Mouse (Mus musculus) midbrain, embryonic 11.5 days (tissue): ENCODE data around the gene Klk10. TPM values are rescaled to one million over a fixed set of nuclear protein-coding genes. Genes with fewer than 3 reads are reported as not detected.

Experiments
- ATAC-seq: fragments of 200-750 bp; cut with Nextera tagmentation; 2 replicates; pipeline ENCODE4 v1.8.0; 2017; ENCODE audit warnings: moderate TSS enrichment, moderate library complexity; ENCODE audit not compliant: low FRiP score
- DNase-seq: peaks from one replicate; pipeline ENCODE4 v3.0.0; 2015; ENCODE audit warnings: low spot score; ENCODE audit errors: missing footprints
- H3K27ac ChIP-seq: fragments of 300-500 bp; sonication (generic); 2 replicates; pipeline ENCODE4 v1.5.1; 2014; ENCODE audit warnings: low read depth, low read length
- H3K27me3 ChIP-seq: fragments of 300-500 bp; sonication (generic); 2 replicates; pipeline ENCODE4 v1.6.1; 2014; ENCODE audit warnings: mild to moderate bottlenecking, low read length, moderate library complexity, mixed read lengths; ENCODE audit not compliant: control insufficient read depth, insufficient read depth
- H3K36me3 ChIP-seq: fragments of 300-500 bp; sonication (generic); 2 replicates; pipeline ENCODE4 v1.6.1; 2014; ENCODE audit warnings: mild to moderate bottlenecking, low read length, moderate library complexity, mixed read lengths; ENCODE audit not compliant: control insufficient read depth, insufficient read depth
- H3K4me1 ChIP-seq: fragments of 300-500 bp; sonication (generic); 2 replicates; pipeline ENCODE4 v1.6.1; 2014; ENCODE audit warnings: low read length; ENCODE audit not compliant: control insufficient read depth, insufficient read depth
- H3K4me2 ChIP-seq: fragments of 300-500 bp; sonication (generic); 2 replicates; pipeline ENCODE4 v1.6.1; 2014; ENCODE audit warnings: mild to moderate bottlenecking, moderate library complexity
- H3K4me3 ChIP-seq: fragments of 300-500 bp; sonication (generic); 2 replicates; pipeline ENCODE4 v1.5.1; 2014; ENCODE audit warnings: low read depth, low read length
- H3K9ac ChIP-seq: fragments of 300-500 bp; sonication (generic); 2 replicates; pipeline ENCODE4 v1.6.1; 2014; ENCODE audit warnings: low read length
- H3K9me3 ChIP-seq: fragments of 300-500 bp; sonication (generic); 2 replicates; pipeline ENCODE4 v1.6.1; 2016; ENCODE audit warnings: low read length; ENCODE audit not compliant: control insufficient read depth
- WGBS: fragments of 180-500 bp; shearing (Covaris S2); extraction: QIAGEN DNeasy Blood & Tissue Kit; methylation state at CpG from one replicate; pipeline ENCODE4 v1.1.7; 2014; 5-methylcytosine and 5-hydroxymethylcytosine counted together
- polyA plus RNA-seq: library from polyadenylated mRNA; unstranded; fragments of >200 nt; fragmentation: Nextera tagmentation; extraction: Ambion mirVana; gene quantifications from 2 replicates; pipeline ENCODE4 v1.2.1, GENCODE M21; 2014

Gene Klk10
- 0.19 and 0.29 TPM in 2 replicates for polyA plus RNA-seq

- H3K27me3 ChIP-seq, result no peaks in the 10 kb centered on the region
- DNase-seq, result no peak
- no peak for ATAC-seq
- H3K4me2 ChIP-seq, result no peak within 1 kb of the TSS
- no peaks in the 10 kb centered on the region for H3K36me3 ChIP-seq
- 52% methylated on average over 4 of the region's 5 CpGs for WGBS
- no peak within 1 kb of the TSS for H3K4me3 ChIP-seq
- H3K27ac ChIP-seq, result no peak within 1 kb of the TSS
- no peaks in the 10 kb centered on the region for H3K9me3 ChIP-seq
- no peaks in the 10 kb centered on the region; the same call in 1 of the 2 replicates for H3K4me1 ChIP-seq
- no peak within 1 kb of the TSS for H3K9ac ChIP-seq
These were observed at the start of gene Klk10 for GRCm38 (mm10) chr7:43780746-43781145. Gene Klk10, plus strand, starts transcription at chr7:43781035.

GRCm38 (mm10) chr7:43747788-43748187 is 33.0 kb upstream of the Klk10 start:
- DNase-seq (no peak), ATAC-seq (no peak)
- WGBS, result 52% methylated on average over 1 of the region's 1 CpGs
- Histone ChIP-seq H3K36me3 (no peaks in the 10 kb centered on the region), H3K9ac (no peak overlapping the region), H3K27me3 (no peaks in the 10 kb centered on the region), H3K9me3 (no peaks in the 10 kb centered on the region), H3K27ac (no peak overlapping the region), H3K4me3 (no peak overlapping the region), H3K4me1 (no peaks in the 10 kb centered on the region), H3K4me2 (no peak overlapping the region)

GRCm38 (mm10) chr7:43752806-43753205 is 28.0 kb upstream of the Klk10 start:
- Histone ChIP-seq H3K9ac (no peak overlapping the region), H3K4me2 (no peak overlapping the region), H3K27ac (no peak overlapping the region), H3K27me3 (no peaks in the 10 kb centered on the region), H3K4me3 (no peak overlapping the region), H3K4me1 (no peaks in the 10 kb centered on the region), H3K9me3 (no peaks in the 10 kb centered on the region), H3K36me3 (no peaks in the 10 kb centered on the region)
- DNase-seq (no peak), ATAC-seq (no peak)
- WGBS, result 72% methylated on average over 2 of the region's 2 CpGs

GRCm38 (mm10) chr7:43766484-43766883 is 14.4 kb upstream of the Klk10 start:
- WGBS, result 20% methylated on average over 8 of the region's 8 CpGs
- H3K27ac ChIP-seq, result no peak overlapping the region
- H3K9ac ChIP-seq, result no peak overlapping the region
- H3K4me1 ChIP-seq, result 0 out of 2 replicates have a peak, but pooled peaks cover 2% of the 10 kb centered on the region
- H3K4me2 ChIP-seq, result no peak overlapping the region
- no peak overlapping the region for H3K4me3 ChIP-seq
- DNase-seq (no peak), ATAC-seq (no peak; the same call in 1 of the 2 replicates)
- no peaks in the 10 kb centered on the region for H3K9me3 ChIP-seq
- no peaks in the 10 kb centered on the region for H3K36me3 ChIP-seq
- H3K27me3 ChIP-seq, result no peaks in the 10 kb centered on the region

- Histone ChIP-seq H3K4me1 (0 out of 2 replicates have a peak, but pooled peaks cover 2% of the 10 kb centered on the region), H3K36me3 (no peaks in the 10 kb centered on the region), H3K4me3 (no peak within 1 kb of the TSS), H3K27ac (no peak within 1 kb of the TSS), H3K9me3 (no peaks in the 10 kb centered on the region), H3K4me2 (no peak within 1 kb of the TSS), H3K9ac (no peak within 1 kb of the TSS), H3K27me3 (no peaks in the 10 kb centered on the region)
- no peak for DNase-seq
- no peak for ATAC-seq
- WGBS, result 72% methylated on average over 4 of the region's 4 CpGs
These were observed 12.2 kb upstream of the Klk10 start, which contains the start of gene Klk12 for GRCm38 (mm10) chr7:43768597-43768996. Gene Klk12, plus strand, starts transcription at chr7:43768897.

- H3K36me3 ChIP-seq, result no peaks in the 10 kb centered on the region
- no peak overlapping the region for H3K4me3 ChIP-seq
- DNase-seq (no peak), ATAC-seq (no peak)
- 0 out of 2 replicates have a peak, but pooled peaks cover 2% of the 10 kb centered on the region for H3K4me1 ChIP-seq
- H3K27me3 ChIP-seq, result no peaks in the 10 kb centered on the region
- no peaks in the 10 kb centered on the region for H3K9me3 ChIP-seq
- H3K4me2 ChIP-seq, result no peak overlapping the region
- no peak overlapping the region for H3K9ac ChIP-seq
- WGBS, result 85% methylated on average over 8 of the region's 8 CpGs
- H3K27ac ChIP-seq, result no peak overlapping the region
These were observed 11.2 kb upstream of the Klk10 start for GRCm38 (mm10) chr7:43769636-43770035.

- no peak overlapping the region for H3K4me3 ChIP-seq
- H3K4me1 ChIP-seq, result peaks cover 8% of the 10 kb centered on the region
- no peak overlapping the region for H3K4me2 ChIP-seq
- H3K27me3 ChIP-seq, result no peaks in the 10 kb centered on the region
- H3K27ac ChIP-seq, result no peak overlapping the region
- H3K36me3 ChIP-seq, result no peaks in the 10 kb centered on the region
- no peaks in the 10 kb centered on the region for H3K9me3 ChIP-seq
- H3K9ac ChIP-seq, result no peak overlapping the region
- ATAC-seq, result no peak
- 94% methylated on average over 10 of the region's 10 CpGs for WGBS
- DNase-seq, result no peak
These were observed 10.1 kb upstream of the Klk10 start for GRCm38 (mm10) chr7:43770701-43771100.

GRCm38 (mm10) chr7:43771916-43772315 is 8.9 kb upstream of the Klk10 start:
- Histone ChIP-seq H3K27ac (no peak overlapping the region), H3K4me2 (no peak overlapping the region), H3K4me3 (no peak overlapping the region), H3K4me1 (peaks cover 6% of the 10 kb centered on the region), H3K36me3 (no peaks in the 10 kb centered on the region), H3K27me3 (no peaks in the 10 kb centered on the region), H3K9me3 (no peaks in the 10 kb centered on the region), H3K9ac (no peak overlapping the region)
- ATAC-seq (no peak), DNase-seq (no peak)
- 91% methylated on average over 6 of the region's 6 CpGs for WGBS

GRCm38 (mm10) chr7:43772901-43773300 is 7.9 kb upstream of the Klk10 start:
- Histone ChIP-seq H3K9me3 (no peaks in the 10 kb centered on the region), H3K4me1 (peaks cover 6% of the 10 kb centered on the region), H3K27me3 (no peaks in the 10 kb centered on the region), H3K4me2 (no peak overlapping the region), H3K4me3 (no peak overlapping the region), H3K9ac (no peak overlapping the region), H3K27ac (no peak overlapping the region), H3K36me3 (no peaks in the 10 kb centered on the region)
- ATAC-seq, result no peak
- WGBS, result 89% methylated on average over 3 of the region's 3 CpGs
- DNase-seq, result no peak
